Mouse (Mus musculus) heart, postnatal 0 days (tissue): ENCODE measurements at regions not wholly inside any gene's neighbourhood (a gene's known extent, or its start where the extent isn't known, plus 50 kb on each side); places are given as distances from the start of the nearest gene placed in this dataset.

Experiments
- CTCF ChIP-seq: IDR thresholded peaks from 2 replicates; pipeline ENCODE4 v1.5.1; 2016; ENCODE audit warnings: antibody characterized with exemption, control low read depth, low read depth
- EP300 ChIP-seq: IDR thresholded peaks from 2 replicates; pipeline ENCODE4 v1.6.1; 2016; ENCODE audit warnings: antibody characterized with exemption, low read depth

- TF ChIP-seq CTCF (no peak), EP300 (no peak)
Observed at GRCm38 (mm10) chr2:11880005-11880404, 102.3 kb downstream of the Ankrd16 start.
